Mouse (Mus musculus): Measurements from ENCODE around the gene Prep.

Prep gene

GRCm38 (mm10) chr10:45185457-45185856, 118.5 kb downstream of the Prep start:
- DNase-seq (ENCODE audit: low spot score), result no peak

GRCm38 (mm10) chr10:45193330-45194310, 126.6 kb downstream of the Prep start:
- no peak for DNase-seq (ENCODE audit: low spot score)

GRCm38 (mm10) chr10:45194531-45194930, 127.5 kb downstream of the Prep start:
- DNase-seq (ENCODE audit: low spot score), result no peak

GRCm38 (mm10) chr10:45204582-45204981, 137.6 kb downstream of the Prep start:
- DNase-seq (ENCODE audit: low spot score), result no peak

GRCm38 (mm10) chr10:45210201-45210600, 143.2 kb downstream of the Prep start:
- DNase-seq (ENCODE audit: low spot score), result no peak

GRCm38 (mm10) chr10:45216676-45217075, 149.7 kb downstream of the Prep start:
- no peak for DNase-seq (ENCODE audit: low spot score)

Measured in c-Kit-positive CD71-positive TER-119-positive erythroid progenitor cells, embryonic 14.5 days (primary cell).